Mouse (Mus musculus) kidney, adult 2 months (tissue): ENCODE results near the gene Ubald2.

Experiments used
- CTCF ChIP-seq: fragments of 200-500 bp; conservative IDR thresholded peaks from 2 replicates; pipeline ENCODE4 v1.5.1; 2011; ENCODE audit warnings: low read depth, mild to moderate bottlenecking, control low read depth, low read length, moderate library complexity, mixed read lengths; ENCODE audit not compliant: insufficient read depth, insufficient read length
- POLR2A ChIP-seq: fragments of 200-500 bp; IDR thresholded peaks from one replicate; pipeline ENCODE4 v1.6.1; 2011; ENCODE audit warnings: low read depth, low read length, control low read depth

DNA sequence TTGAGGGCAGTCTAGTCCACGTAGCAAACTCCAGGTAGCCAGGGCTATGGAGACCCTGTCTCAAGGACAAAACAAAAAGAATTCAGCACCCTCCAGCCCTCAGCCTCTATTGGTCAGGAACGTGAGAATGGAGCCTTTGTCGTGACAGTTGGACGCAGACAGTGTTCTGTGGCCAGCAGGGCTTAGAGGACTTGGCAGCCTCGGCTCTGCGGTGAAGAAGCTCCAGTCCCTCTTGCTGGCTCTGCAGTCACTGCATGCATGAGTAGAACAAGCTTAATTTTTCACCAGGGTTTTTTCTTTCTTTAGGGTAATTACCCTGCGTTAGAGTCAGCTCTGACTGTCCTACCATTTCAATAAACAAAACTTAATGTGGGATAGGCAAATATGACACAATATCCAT is 47.9 kb downstream of the Ubald2 start:
- TF ChIP-seq POLR2A (no peak), CTCF (no peak)
